Mouse (Mus musculus): ENCODE results near the gene CN725425. TPM values are rescaled to one million over a fixed set of nuclear protein-coding genes. Genes with fewer than 3 reads are reported as not detected.

Gene CN725425
- polyA plus RNA-seq, 1 experiment from 2014 or later, result not detected

GRCm38 (mm10) chr15:91250815-91251214 is 51.5 kb downstream of the CN725425 start:
- Histone ChIP-seq H3K4me2 (no peak overlapping the region), H3K27ac (no peak overlapping the region), H3K9me3 (no peaks in the 10 kb centered on the region), H3K4me1 (no peaks in the 10 kb centered on the region), H3K4me3 (no peak overlapping the region), H3K27me3 (replicated peaks) (no peaks in the 10 kb centered on the region), H3K9ac (no peak overlapping the region), H3K36me3 (replicated peaks) (no peaks in the 10 kb centered on the region)
- 54% methylated on average over 6 of the region's 6 CpGs for WGBS
- no peak for ATAC-seq (replicated peaks)

DNA sequence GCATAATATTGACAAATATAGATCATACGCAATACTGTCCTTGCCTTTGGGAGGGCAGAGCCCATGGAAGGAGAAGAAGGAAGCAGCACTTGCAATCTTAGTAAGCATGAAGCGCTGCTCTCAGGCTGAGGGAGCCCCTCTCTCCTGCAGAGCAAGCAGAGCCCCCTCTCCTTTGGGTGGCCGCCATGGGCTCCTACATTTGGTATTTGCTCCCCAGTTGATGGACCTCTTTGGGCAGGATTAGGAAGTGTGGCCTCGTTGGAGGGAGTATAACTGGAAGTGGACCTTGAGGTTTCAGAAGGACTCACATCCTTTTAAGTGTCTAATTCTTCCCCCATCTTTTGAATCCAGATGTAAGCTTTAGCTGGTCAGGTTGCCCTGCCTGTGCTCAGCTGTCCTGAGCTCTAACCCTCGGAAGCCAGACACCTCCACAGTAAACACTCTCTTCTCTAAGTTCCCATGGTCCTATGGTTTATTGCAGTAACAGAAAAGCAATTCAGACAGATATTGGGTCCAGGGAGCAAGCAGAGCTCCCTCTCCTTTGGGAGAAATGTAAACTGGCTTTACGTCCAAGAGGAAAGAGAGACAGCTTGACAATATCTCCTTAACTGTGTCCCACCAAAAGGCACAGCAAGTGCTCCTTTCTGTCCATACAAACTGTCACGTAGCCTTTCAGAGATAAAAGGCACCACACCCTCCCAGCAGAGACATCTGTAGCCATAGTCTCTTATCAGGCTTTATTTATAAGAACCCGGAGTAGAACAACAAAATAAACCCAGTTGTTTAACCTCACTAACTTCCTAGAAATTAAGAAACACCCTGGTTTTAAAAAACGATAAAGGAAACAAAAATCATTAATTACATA is 52.5 kb downstream of the CN725425 start:
- 73% methylated on average over 9 of the region's 9 CpGs for WGBS
- no peak overlapping the region for H3K27ac ChIP-seq
- no peak overlapping the region for H3K4me2 ChIP-seq
- ATAC-seq (replicated peaks), result no peak
- no peaks in the 10 kb centered on the region for H3K36me3 ChIP-seq (replicated peaks)
- no peak overlapping the region for H3K4me3 ChIP-seq
- no peaks in the 10 kb centered on the region for H3K27me3 ChIP-seq (replicated peaks)
- H3K9me3 ChIP-seq, result no peaks in the 10 kb centered on the region
- H3K9ac ChIP-seq, result no peak overlapping the region
- no peaks in the 10 kb centered on the region for H3K4me1 ChIP-seq

GRCm38 (mm10) chr15:91252956-91253355 is 53.7 kb downstream of the CN725425 start:
- no peak overlapping the region for H3K27ac ChIP-seq
- H3K9ac ChIP-seq, result no peak overlapping the region
- 47% methylated on average over 8 of the region's 8 CpGs for WGBS
- no peaks in the 10 kb centered on the region for H3K36me3 ChIP-seq (replicated peaks)
- H3K4me2 ChIP-seq, result no peak overlapping the region
- no peak overlapping the region for H3K4me3 ChIP-seq
- H3K9me3 ChIP-seq, result no peaks in the 10 kb centered on the region
- no peaks in the 10 kb centered on the region for H3K4me1 ChIP-seq
- ATAC-seq (replicated peaks), result no peak
- H3K27me3 ChIP-seq (replicated peaks), result no peaks in the 10 kb centered on the region

GRCm38 (mm10) chr15:91255308-91255707 is 56.0 kb downstream of the CN725425 start:
- Histone ChIP-seq H3K4me1 (no peaks in the 10 kb centered on the region), H3K27me3 (replicated peaks) (no peaks in the 10 kb centered on the region), H3K36me3 (replicated peaks) (no peaks in the 10 kb centered on the region), H3K27ac (no peak overlapping the region), H3K9me3 (no peaks in the 10 kb centered on the region), H3K4me3 (no peak overlapping the region), H3K9ac (no peak overlapping the region), H3K4me2 (no peak overlapping the region)
- WGBS, result 98% methylated on average over 2 of the region's 2 CpGs
- no peak for ATAC-seq (replicated peaks)

DNA sequence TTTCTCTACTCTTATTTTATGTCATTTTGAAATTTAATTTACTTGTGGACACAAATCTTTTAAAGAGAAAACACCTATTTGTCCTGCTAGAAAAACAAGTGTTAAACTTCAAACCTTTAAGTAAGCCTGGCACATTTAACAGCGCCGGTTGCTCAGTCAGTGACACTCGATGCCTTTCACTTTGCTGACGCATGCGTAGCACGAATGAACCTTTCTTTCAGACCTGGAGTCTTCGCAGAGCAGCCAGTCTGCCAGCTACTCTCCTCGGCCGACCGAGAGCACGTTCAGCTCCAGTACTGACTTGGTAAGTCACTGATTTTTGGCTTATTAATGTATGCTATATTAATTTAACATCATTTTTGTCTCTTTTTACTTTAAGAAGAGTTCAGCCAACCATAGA is 57.8 kb downstream of the CN725425 start:
- Histone ChIP-seq H3K4me2 (no peak overlapping the region), H3K9me3 (no peaks in the 10 kb centered on the region), H3K36me3 (replicated peaks) (no peaks in the 10 kb centered on the region), H3K27ac (no peak overlapping the region), H3K9ac (no peak overlapping the region), H3K4me3 (no peak overlapping the region), H3K4me1 (0 out of 2 replicates have a peak, but pooled peaks cover 3% of the 10 kb centered on the region), H3K27me3 (replicated peaks) (no peaks in the 10 kb centered on the region)
- ATAC-seq (replicated peaks), result no peak
- 61% methylated on average over 11 of the region's 11 CpGs for WGBS

- Histone ChIP-seq H3K4me1 (0 out of 2 replicates have a peak, but pooled peaks cover 3% of the 10 kb centered on the region), H3K4me2 (no peak overlapping the region), H3K4me3 (no peak overlapping the region), H3K9me3 (no peaks in the 10 kb centered on the region), H3K27me3 (replicated peaks) (no peaks in the 10 kb centered on the region), H3K36me3 (replicated peaks) (no peaks in the 10 kb centered on the region), H3K9ac (no peak overlapping the region), H3K27ac (peak overlapping the region; percentile 41)
- ATAC-seq (replicated peaks), result 0 out of 2 replicates have a peak, but pooled peaks have one; percentile 58
- WGBS, result 65% methylated on average over 5 of the region's 5 CpGs
Observed at GRCm38 (mm10) chr15:91260578-91260977, 61.3 kb downstream of the CN725425 start.

DNA sequence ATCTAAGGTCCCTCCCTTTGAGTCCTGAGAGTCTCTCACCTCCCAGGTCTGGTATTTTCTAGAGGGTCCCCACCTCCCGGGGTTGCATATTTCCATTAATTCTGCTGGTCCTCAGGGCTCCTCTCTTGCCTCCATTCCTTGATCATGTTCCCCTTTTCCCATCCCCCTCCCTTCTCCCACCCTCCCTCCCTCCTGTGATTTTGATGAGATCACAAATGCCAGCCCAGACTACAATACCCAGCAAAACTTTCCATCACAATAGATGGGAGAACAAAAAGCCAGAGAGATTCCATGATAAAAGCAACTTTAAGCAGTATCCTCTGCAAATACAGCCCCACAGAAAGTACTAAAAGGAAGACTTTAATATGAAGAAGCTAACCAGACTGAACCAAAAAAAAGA is 64.6 kb downstream of the CN725425 start:
- no peak overlapping the region for H3K27ac ChIP-seq
- no peaks in the 10 kb centered on the region for H3K36me3 ChIP-seq (replicated peaks)
- H3K4me1 ChIP-seq, result 0 out of 2 replicates have a peak, but pooled peaks cover 3% of the 10 kb centered on the region
- 82% methylated on average over 1 of the region's 1 CpGs for WGBS
- H3K9ac ChIP-seq, result no peak overlapping the region
- no peak for ATAC-seq (replicated peaks)
- H3K9me3 ChIP-seq, result no peaks in the 10 kb centered on the region
- H3K4me2 ChIP-seq, result no peak overlapping the region
- H3K4me3 ChIP-seq, result no peak overlapping the region
- H3K27me3 ChIP-seq (replicated peaks), result no peaks in the 10 kb centered on the region

DNA sequence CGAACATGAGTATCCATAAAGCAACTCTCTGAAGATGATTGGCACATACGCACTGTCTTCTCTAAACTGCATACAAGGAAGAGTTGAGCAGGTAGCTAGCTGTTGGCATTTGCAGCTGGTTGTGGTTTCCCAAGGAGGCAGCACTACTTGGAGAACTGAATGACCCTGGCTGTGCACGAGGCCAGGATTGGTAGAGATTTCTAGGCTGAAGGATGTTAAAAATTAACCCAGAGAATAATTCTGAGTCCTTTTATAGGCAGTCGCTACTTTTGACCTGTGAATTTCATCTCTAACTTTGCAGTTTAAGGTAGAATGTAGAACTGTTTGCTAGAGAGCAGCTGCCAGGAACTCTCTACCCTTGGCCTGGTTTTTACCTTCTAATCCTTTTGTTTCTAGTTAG is 69.2 kb downstream of the CN725425 start:
- H3K4me3 ChIP-seq, result no peak overlapping the region
- ATAC-seq (replicated peaks), result no peak
- no peaks in the 10 kb centered on the region for H3K9me3 ChIP-seq
- no peaks in the 10 kb centered on the region for H3K36me3 ChIP-seq (replicated peaks)
- H3K4me2 ChIP-seq, result no peak overlapping the region
- H3K9ac ChIP-seq, result no peak overlapping the region
- H3K27me3 ChIP-seq (replicated peaks), result no peaks in the 10 kb centered on the region
- no peak overlapping the region for H3K27ac ChIP-seq
- no peaks in the 10 kb centered on the region for H3K4me1 ChIP-seq
- 96% methylated on average over 4 of the region's 4 CpGs for WGBS

- no peak for ATAC-seq (replicated peaks)
- Histone ChIP-seq H3K4me3 (no peak overlapping the region), H3K36me3 (replicated peaks) (no peaks in the 10 kb centered on the region), H3K4me1 (no peaks in the 10 kb centered on the region), H3K27ac (no peak overlapping the region), H3K9me3 (no peaks in the 10 kb centered on the region), H3K27me3 (replicated peaks) (no peaks in the 10 kb centered on the region), H3K4me2 (no peak overlapping the region), H3K9ac (no peak overlapping the region)
- WGBS, result 72% methylated on average over 3 of the region's 3 CpGs
Observed at GRCm38 (mm10) chr15:91275961-91276360, 76.7 kb downstream of the CN725425 start.

GRCm38 (mm10) chr15:91279571-91279970 is 80.3 kb downstream of the CN725425 start:
- no peaks in the 10 kb centered on the region for H3K4me1 ChIP-seq
- no peaks in the 10 kb centered on the region for H3K36me3 ChIP-seq (replicated peaks)
- no peaks in the 10 kb centered on the region for H3K9me3 ChIP-seq
- WGBS, result 95% methylated on average over 5 of the region's 5 CpGs
- no peaks in the 10 kb centered on the region for H3K27me3 ChIP-seq (replicated peaks)
- no peak overlapping the region for H3K9ac ChIP-seq
- H3K4me2 ChIP-seq, result no peak overlapping the region
- H3K27ac ChIP-seq, result no peak overlapping the region
- no peak overlapping the region for H3K4me3 ChIP-seq
- no peak for ATAC-seq (replicated peaks)

DNA sequence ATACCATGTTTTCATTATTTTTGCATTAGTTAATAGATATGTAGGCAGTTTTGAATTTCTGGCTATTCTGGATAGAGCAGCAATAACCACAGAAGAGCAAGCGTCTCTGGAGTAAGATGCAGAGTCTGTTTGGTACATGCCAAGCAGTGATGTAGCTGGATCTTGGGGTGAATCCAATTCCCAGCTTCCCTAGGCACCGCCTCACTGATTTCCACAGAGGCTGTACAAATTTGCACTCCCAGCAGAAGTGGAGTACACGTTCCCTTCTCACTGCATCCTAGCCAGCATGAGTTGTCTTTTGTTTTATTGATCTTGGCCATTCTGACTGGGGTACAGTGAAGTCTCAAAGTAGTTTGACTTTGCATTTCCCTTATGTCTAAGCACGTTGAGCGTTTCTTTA is 82.2 kb downstream of the CN725425 start:
- 92% methylated on average over 5 of the region's 5 CpGs for WGBS
- no peak overlapping the region for H3K4me3 ChIP-seq
- H3K27ac ChIP-seq, result no peak overlapping the region
- H3K9me3 ChIP-seq, result no peaks in the 10 kb centered on the region
- H3K4me1 ChIP-seq, result no peaks in the 10 kb centered on the region
- H3K36me3 ChIP-seq (replicated peaks), result no peaks in the 10 kb centered on the region
- no peak for ATAC-seq (replicated peaks)
- H3K4me2 ChIP-seq, result no peak overlapping the region
- H3K27me3 ChIP-seq (replicated peaks), result no peaks in the 10 kb centered on the region
- H3K9ac ChIP-seq, result no peak overlapping the region

- no peak overlapping the region for H3K27ac ChIP-seq
- no peak overlapping the region for H3K9ac ChIP-seq
- H3K9me3 ChIP-seq, result no peaks in the 10 kb centered on the region
- H3K36me3 ChIP-seq (replicated peaks), result no peaks in the 10 kb centered on the region
- no peak overlapping the region for H3K4me3 ChIP-seq
- no peak for ATAC-seq (replicated peaks)
- 90% methylated on average over 7 of the region's 7 CpGs for WGBS
- H3K4me2 ChIP-seq, result no peak overlapping the region
- H3K27me3 ChIP-seq (replicated peaks), result no peaks in the 10 kb centered on the region
- no peaks in the 10 kb centered on the region for H3K4me1 ChIP-seq
Observed at GRCm38 (mm10) chr15:91282822-91283221, 83.5 kb downstream of the CN725425 start.

DNA sequence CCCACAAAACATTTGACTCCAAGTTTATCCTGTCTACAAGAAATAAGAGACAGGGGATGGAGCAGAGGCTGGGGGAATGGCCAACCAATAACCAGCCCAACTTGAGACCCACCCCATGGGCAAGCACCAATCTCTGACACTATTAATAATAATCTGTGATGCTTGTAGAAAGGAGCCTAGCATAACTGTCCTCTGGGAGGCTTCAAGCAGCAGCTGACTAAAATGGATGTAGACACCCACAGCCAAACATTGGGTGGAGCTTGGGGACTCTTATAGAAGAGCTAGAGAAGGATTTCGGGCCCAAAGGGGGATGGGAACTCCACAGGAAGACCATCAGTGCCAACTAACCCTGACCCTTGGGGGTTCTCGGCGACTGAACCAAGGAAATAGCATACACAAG is 84.1 kb downstream of the CN725425 start:
- Histone ChIP-seq H3K27me3 (replicated peaks) (no peaks in the 10 kb centered on the region), H3K4me3 (no peak overlapping the region), H3K36me3 (replicated peaks) (no peaks in the 10 kb centered on the region), H3K9ac (no peak overlapping the region), H3K27ac (no peak overlapping the region), H3K9me3 (no peaks in the 10 kb centered on the region), H3K4me1 (no peaks in the 10 kb centered on the region), H3K4me2 (no peak overlapping the region)
- 87% methylated on average over 3 of the region's 3 CpGs for WGBS
- ATAC-seq (replicated peaks), result no peak

Data from midbrain, embryonic 15.5 days (tissue).